Mouse (Mus musculus) embryo, embryonic 11.5 days (tissue): ENCODE data around the gene Kit.

Experiments used
- DNase-seq: peaks from one replicate; pipeline ENCODE4 v3.0.0-alpha.2; 2012; ENCODE audit warnings: low read depth, low spot score

The Kit gene

DNA sequence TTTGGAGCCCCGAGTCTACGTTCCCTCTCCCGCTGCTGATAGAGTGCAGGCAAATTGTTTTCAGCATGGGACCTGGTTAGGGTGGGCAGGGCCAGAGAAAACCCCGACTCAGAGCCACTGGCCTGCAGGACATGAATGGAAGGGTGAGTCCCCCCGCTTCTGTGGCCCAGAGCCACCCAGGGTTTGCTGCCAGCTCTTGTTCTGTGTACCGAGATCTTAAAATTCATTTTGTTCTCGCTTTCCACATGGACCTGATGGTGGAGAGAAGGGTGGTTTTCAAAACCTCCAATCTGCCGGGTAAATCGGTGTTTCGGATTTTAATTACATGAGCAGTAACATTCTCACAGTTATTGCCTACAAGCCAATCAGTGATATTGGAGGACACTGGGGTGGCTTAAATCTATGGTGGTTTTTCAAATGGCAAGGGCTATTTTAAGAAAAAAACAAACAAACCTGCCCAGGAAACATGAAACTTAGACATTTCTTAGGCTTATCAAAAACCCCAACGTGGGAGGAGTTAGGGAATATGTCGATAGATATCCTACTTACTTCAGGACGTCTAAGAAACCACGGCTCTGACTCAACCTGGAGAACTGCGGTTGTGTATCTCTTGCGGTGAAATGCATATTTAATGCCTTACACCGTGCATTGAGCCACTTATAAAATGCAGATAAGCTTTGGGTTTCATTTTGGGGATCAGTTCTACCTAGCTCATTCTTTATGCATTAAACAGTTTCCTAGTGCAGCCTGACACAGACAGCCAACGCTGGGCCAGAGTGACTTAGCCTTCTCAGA, 58.3 kb downstream of the Kit start:
- DNase-seq = no peak

DNA sequence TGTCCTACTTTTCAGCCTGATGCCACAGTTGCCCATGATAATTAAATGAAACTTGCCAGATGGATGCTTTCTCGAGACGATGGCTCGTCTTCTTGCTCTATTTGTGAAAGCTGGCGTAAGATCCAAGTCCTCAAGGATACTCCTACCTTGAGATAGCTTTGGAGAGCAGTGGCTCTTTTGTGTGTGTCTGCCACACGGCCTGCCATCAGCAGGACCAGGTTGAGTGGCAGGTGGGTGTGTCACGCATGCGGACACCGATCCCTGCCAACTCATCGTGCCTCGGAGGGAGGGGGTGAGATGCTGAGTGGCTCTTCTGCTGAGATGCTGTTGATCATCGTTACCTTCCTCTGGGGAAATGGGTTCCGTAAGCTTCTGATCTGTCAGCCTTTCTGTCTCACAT, 60.7 kb downstream of the Kit start:
- DNase-seq = no peak

DNA sequence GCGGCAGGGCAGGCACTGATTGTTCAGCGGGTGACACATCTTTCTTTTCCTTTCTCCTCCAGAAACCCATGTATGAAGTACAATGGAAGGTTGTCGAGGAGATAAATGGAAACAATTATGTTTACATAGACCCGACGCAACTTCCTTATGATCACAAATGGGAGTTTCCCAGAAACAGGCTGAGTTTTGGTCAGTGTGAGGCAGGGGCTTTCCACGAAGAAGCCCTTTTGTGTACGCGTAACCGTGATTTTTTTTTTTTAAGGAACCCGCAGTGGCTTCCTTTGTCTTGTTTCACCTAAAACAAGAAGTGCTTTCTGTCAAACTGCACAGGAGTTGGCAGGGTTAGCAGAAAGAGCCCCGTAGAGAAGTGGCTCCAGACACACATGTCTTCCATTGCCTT, 65.9 kb downstream of the Kit start:
- DNase-seq = no peak

DNA sequence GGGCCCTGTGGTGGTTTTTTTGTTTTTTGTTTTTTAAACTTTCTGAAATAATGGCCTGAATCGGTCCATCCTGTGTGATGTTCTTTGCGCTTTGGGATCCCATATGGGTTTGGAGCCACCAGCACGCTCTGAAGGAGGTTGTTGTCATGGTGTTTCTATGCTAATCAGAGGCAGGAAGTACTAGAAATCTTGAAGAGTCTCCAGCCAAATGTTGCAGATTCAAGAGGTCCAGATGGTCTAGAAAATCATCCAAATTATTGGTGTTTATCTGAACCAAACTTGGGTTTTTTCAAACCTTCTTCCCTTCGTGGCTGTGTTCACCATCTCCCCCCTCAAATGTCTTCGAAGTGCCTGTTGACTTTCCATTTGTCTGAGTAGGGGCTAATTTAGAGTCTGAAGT, 72.3 kb downstream of the Kit start:
- no peak for DNase-seq

DNA sequence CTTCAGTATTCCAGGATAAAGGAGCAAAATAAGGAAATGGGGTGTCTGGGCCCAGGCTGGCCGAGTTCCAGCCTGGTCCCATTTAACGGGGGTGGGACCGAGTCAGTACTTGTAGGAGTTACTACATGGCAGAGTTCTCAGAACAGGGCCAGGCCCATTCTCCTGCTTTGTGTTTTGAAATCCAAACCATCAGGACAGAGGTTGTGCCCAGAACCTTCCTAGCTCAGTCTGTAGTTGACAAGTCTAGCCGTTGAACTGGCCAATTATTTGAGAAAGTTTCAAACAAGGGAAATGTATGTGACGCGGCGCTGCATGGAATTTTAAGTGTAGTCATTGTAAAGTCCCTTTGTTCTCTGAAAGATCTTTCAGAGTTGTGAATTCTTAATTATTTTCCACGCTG, 75.8 kb downstream of the Kit start:
- DNase-seq = no peak

DNA sequence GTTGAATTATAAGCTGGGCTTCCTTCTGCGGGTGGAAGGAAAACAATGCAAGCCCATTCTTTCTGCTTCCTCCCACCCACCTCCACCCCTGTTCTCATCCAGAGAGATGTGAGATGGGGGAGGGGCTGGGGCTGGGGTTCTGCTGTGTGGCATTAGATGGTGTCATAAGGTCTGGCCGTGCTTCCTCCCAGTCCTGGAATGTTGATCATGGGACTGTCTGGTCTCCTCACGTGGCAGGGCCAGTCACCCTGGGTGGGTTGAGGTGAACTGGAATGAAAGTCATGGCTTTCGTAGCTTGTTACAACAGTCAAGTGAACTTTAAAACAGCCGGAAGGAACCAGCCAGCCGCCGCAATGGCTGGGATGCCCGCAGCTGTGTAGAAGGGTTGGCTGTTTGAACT, 78.7 kb downstream of the Kit start:
- no peak for DNase-seq

DNA sequence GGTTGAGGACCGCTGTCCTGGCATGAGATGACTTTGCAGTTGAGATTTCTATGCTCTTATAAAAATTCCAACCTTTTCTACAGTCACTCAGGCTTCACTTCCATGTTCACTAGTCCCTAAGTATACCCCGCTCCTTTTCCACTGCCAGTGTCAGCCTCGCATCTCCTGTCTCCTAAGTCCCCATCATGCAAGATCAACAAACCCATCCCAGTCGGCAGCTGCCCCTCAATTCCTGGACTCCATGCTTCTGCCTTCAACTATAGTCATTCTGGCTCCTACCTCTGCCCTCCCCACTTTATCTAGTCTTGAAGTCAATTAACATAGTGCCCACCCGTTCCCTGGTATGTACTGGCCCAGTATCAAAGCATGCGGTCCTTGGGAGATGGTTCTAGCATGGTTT, 83.9 kb downstream of the Kit start:
- no peak for DNase-seq

DNA sequence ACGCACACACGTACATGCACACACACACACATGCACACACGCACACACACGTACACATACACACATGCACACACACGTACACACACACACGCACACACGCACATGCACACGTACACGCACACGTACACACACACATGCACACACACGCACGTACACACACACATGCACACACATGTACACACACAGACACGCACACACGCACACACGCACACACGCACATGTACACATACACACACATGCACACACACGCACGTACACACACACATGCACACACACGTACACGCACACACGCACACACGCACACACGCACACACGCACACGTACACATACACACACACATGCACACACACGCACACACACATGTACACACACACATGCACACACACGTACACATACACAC, 85.6 kb downstream of the Kit start:
- DNase-seq = no peak

DNA sequence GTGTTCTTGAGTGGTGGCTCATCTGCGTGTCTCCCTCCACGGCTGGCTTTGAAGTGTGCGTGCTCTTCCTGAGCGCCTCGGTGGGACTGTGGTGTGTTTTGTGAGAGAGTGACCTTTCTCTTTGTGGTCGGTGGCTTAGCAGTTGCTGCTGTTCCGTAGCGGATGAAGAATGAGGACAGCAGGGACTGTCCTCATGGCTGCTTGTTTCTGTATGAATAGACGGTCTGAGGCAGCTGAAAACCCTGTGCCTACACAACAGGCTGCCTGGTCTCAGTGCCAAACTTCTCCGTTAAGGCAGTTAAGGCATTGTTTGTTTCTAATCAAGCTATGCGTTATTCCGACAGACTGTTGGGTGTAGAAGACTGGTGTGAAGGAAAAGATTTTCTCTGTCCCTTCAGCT, 87.8 kb downstream of the Kit start:
- DNase-seq = no peak

DNA sequence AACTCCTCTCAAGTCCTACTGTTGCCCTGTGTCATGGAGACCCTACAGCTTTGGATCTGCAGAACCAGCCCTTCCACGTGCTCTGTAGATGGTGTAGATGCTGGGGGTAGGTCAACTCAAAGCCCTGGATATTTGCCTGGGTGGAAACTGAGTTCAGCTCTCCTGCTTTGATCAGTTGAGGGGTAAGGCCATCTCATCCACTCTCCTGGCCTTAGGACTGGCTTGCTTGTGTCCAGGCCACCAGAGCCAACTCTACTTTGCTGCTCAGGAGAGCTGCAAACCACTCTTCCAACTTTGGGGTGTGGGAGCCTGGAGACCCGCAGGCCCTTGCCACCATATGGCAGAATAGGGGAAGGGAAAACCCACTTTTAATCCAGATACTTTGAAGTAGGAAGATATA, 89.1 kb downstream of the Kit start:
- no peak for DNase-seq

DNA sequence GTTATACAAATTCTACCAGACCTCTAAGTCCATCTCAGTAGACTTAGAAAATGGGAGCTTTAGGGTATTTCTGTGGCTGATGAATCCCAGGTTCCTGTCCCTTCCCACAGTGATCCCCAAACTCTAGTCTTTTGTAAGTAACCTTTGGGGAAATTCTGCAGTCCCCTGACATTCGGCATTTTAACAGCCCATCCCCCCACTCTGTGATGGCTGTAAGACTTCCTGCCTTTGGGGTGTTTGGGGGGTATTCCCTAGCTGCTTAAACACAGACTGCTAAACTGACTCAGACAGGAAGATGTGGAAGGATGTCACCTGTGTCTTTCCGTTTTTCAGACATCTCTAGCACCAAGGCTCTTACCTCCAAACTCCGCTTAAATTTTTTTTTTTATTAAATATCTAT, 92.4 kb downstream of the Kit start:
- DNase-seq = no peak

DNA sequence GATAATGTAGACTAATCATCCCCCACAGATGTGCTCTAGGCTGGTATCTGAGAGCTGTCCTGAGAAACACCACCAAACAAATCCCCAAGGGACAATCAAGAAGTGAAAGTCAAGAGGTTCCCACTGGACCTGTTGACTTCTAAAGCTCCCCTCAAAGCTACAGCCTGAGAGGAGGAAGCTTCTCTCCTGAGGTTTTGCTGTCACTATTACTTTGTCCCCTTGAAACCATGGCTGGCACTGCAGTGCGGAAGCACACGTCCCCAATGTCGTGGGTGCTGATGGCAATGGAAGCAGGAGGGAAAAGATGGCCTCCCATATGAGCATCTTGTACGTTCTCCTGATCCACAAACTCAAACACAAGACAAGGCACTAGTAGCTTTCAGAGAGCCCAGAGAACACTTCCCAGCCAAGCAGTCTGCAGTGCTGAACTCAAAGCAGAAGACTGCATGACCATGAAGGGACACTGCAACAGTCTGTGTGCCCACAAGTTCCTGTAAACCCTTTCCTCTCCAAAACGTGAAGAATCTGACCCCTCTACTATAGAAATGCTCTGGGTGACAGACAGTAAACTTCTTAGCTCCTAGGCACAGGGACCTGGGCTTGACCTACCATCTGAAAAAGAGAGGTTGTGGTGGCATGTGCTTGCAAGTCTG, 96.5 kb downstream of the Kit start:
- no peak for DNase-seq

DNA sequence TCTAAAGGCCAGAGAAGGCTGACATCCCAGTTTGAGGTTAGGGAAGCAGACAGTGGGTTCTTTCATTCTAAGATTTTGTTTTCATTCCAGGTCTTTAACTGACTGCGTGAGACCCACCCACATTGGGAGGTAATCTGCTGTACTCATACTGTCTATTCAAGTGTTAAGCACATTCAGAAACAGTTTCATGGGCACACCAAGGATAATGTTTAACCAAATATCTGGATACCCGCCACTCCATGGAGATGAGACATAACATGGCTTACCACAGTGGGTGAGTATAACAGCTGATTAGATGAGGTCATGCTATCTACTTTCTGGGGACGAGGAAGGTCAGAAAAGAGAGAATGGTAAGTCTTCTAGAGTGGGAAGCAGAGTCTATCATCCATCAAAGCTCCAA, 101.3 kb downstream of the Kit start:
- DNase-seq = no peak

DNA sequence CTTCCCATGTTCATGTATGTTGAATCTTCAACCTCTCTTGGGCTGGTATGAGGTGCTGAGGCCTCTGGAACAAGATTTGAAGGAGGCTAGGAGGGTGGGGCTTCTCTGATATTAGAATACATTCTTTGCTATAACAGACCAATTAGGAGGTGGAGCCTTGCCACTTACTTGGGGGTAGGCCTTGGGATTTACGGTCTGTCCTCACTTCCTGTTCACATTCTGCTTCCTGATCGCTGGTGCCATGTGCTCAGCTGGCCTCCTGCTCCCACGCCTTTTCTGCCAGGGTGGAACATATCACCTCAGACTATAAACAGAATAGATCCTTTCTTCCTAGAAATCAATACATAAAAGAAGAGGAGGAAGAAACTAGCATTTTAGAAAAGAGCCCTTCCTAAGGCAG, 105.2 kb downstream of the Kit start:
- DNase-seq = no peak

DNA sequence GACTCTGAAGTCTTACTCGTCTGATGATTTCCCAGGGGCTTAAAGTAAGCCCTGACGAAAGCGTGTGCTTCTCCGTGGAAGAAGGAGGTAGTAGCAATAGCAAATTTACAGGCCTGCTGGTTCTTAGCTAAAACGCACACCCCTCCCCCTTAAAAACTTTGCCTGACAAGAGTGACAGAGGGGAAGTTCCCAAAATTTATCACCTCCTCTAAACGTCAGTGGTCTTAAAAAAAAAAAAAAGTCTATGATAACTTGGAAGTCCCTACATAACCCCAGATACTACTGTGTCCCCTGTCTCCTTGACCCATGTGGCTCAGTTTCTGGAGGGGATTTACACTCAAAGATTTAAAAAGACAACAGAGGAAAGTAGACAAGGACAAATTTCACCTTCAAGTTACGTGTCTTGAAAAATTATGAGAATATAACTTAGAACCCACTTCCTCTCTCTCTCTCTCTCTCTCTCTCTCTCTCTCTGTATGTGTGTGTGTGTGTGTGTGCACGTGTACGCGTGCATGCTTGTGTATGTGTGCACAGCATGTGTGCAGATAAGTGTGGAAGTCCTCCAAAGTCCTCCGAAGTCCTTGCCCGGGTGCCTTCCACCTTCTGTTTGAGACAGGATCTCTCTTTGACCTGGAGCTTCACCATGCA, 120.6 kb downstream of the Kit start:
- DNase-seq = no peak

DNA sequence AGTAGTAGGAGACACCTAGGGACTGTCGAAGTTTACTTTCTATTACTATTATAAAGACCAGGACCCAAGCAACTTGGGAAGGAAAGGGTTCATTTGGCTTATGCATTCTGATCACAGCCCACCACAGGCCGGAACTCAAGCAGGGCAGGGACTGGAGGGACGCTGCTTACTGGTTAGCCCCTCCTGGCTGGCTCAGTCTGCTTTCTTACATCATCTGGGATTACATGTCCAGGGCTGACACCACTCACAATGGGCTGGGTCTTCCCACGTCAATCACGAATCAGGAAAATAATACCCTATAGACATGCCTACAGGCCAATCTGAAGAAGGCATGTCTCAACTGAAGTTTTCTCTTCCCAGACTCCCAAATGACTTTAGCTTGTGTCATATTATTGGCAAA, 122.2 kb downstream of the Kit start:
- no peak for DNase-seq

DNA sequence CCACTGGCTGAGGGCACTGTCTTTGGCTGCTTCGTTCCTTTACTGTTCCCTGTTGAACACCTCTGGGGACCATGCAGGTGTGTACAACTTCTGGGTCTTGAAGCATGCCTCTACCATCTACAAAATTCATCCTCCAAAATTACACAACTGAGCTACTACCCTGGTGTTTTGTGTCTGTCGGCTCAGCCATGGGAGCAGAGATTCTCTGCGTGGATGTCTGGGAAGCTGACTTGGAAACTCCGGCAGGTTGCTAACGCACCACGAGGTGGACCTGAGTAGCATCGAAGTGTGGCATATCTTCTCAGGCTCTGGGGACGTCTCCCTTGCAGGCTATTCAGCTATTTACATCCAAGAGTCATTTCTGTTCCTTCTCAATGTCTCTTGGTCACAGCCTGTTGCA, 123.8 kb downstream of the Kit start:
- DNase-seq = no peak

DNA sequence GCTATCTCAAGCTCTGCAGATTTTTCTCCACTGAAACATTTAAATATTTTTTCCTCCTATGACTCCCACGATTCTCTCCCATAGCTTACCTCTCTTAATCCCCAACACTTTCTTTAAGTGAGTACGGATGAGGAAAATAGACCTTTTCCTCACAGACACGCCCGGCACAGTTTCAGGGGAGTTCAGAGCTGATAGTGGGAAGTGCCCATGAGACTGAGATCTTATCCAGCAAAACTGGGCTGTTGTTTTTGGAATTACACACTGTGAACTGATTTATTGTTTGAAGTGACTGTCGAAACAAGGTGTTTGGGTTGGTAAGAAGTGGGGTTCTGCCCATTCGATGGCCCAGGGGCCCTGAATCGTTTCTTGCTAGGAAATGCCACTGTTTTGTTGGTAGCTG, 124.4 kb downstream of the Kit start:
- DNase-seq = no peak

DNA sequence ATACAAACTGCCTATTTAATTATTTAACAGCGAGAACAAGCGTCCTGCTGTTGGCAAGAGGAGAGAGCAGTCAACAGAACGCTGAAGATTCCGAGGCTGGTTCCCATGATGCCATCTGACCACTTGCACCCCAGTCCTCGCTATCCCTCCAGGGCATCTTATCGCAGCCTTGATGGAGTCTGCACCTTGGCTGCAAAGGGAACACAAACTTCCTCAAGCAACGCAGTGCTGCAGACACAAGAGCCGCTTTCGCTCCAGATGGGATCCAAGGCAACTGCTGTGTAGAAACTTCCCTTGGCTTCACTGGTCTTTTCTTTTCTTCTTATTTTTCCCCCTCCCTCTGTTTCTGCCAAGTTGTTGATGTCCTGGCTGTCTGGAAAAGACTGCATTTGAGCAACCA, 124.8 kb downstream of the Kit start:
- DNase-seq = no peak

DNA sequence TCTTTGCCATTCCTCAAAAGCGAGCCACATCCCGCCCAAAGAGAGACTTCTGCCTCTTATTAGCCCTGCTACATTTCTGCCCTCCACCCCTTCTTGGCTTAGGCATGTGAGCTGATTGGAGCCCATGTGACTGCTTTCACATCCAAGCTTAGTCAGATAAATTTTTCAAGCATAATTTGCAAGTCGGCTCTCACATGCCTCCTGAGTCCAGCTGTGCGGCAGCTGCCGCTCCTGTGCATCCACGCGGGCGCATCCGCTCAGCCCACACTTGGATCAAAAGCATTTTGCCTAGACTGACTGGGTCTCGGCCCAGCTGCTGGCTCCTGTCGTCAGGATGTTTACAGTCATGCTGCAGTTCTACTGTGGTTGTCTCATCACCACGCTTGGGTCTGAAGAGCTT, 126.9 kb downstream of the Kit start:
- no peak for DNase-seq

DNA sequence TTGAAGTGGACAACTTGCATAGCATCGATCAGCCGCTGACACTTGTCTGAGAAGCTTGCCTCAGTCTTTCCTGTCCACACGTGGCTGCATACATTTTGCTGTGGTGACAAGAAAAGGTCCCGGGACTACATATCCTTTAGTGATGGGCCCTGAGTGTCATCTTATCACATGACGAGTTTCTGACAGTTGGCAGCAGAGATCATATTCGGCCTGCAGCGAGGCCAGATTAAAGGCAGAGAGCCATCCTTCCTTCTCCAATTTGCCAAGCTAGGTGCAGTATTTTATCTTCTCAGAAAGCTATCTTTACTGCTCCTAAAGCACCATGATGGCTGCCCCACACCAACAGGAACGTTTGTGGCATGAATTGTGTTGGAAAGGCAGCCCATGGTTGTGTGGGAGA, 127.4 kb downstream of the Kit start:
- DNase-seq = no peak

DNA sequence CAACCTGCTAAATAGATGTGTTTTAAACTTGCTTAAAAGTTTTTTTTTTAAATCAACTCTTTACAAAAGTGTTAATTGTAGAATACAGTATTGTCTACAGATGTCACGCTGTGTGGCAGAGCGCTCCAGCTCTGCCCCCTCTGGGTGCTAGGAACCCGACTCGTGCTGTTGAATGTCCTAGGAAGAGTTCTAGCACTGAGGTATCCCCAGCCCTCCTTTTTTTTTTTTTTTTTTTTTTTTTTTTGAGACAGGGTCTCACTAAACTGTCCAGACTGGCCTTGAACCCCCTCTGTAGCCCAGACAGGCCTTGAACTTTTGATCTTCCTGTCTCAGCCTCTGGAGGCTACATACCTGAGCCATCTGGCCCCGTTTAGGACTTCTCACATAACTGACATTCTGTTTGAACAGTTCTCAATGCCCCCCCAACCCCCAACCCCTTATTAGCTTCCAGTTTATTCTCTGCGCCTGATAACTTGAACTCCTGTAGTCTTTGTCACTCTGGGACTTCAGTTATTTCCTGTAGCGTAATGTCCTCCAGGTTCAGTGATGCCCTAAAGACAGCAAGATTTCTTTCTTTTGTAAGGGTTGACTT, 130.0 kb downstream of the Kit start:
- peak; percentile 22 for DNase-seq

DNA sequence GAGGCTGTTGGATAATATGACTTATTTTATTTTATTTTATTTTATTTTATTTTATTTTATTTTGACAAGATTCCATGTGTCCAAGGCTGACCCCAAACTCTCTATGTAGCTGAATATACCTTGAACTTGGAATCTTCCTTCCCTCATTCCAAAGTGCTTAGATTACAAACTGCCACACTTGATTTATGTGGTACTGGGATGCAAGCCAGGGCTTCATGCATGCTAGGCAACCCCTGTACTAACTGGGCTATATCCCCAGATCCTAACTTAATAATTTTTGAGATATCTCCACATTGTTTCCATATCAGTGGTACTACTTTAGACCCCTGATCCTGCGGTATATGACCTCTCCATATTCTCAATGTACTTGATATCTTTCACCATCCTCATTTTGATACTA, 130.7 kb downstream of the Kit start:
- no peak for DNase-seq
